Mouse (Mus musculus): ENCODE measurements around the gene Ftsj1. TPM values are rescaled to one million over a fixed set of nuclear protein-coding genes. Genes with fewer than 3 reads are reported as not detected.

Ftsj1 gene
- polyA plus RNA-seq, 1 experiment from 2014 or later = 50.5 TPM

Other genes with a start within 250 kb of the Ftsj1 start
- not detected in 2 replicates for gene Glod5, start 233.9 kb downstream of the Ftsj1 start, polyA plus RNA-seq (2016; fragmentation: Nextera tagmentation; extraction: Ambion mirVana)
- gene Suv39h1, start 177.6 kb downstream of the Ftsj1 start, polyA plus RNA-seq (2016; fragmentation: Nextera tagmentation; extraction: Ambion mirVana) = 97.6 and 102 TPM in 2 replicates
- gene Was, start 161.9 kb downstream of the Ftsj1 start, polyA plus RNA-seq (2016; fragmentation: Nextera tagmentation; extraction: Ambion mirVana) = 0.14 and 0.18 TPM in 2 replicates
- 19.7 and 19.8 TPM in 2 replicates for gene Wdr13, start 119.5 kb downstream of the Ftsj1 start, polyA plus RNA-seq (2016; fragmentation: Nextera tagmentation; extraction: Ambion mirVana)
- gene Rbm3, start 106.5 kb downstream of the Ftsj1 start, polyA plus RNA-seq (2016; fragmentation: Nextera tagmentation; extraction: Ambion mirVana) = 424 and 444 TPM in 2 replicates
- 10.4 and 11.8 TPM in 2 replicates for gene Tbc1d25, start 76.2 kb downstream of the Ftsj1 start, polyA plus RNA-seq (2016; fragmentation: Nextera tagmentation; extraction: Ambion mirVana)
- 25.8 and 35.2 TPM in 2 replicates for gene Ebp, start 58.9 kb downstream of the Ftsj1 start, polyA plus RNA-seq (2016; fragmentation: Nextera tagmentation; extraction: Ambion mirVana)
- gene Porcn, start 45.9 kb downstream of the Ftsj1 start, polyA plus RNA-seq (2016; fragmentation: Nextera tagmentation; extraction: Ambion mirVana) = 13.0 and 13.1 TPM in 2 replicates
- 4.2 and 4.6 TPM in 2 replicates for gene Slc38a5, start 18.7 kb upstream of the Ftsj1 start, polyA plus RNA-seq (2016; fragmentation: Nextera tagmentation; extraction: Ambion mirVana)
- gene Ssxb10, start 75.0 kb upstream of the Ftsj1 start, polyA plus RNA-seq (2016; fragmentation: Nextera tagmentation; extraction: Ambion mirVana) = not detected in 2 replicates
- not detected in 2 replicates for gene Ssxb9, start 114.6 kb upstream of the Ftsj1 start, polyA plus RNA-seq (2016; fragmentation: Nextera tagmentation; extraction: Ambion mirVana)
- gene Ssxb1, start 160.9 kb upstream of the Ftsj1 start, polyA plus RNA-seq (2016; fragmentation: Nextera tagmentation; extraction: Ambion mirVana) = not detected in 2 replicates
- gene Ssxb2, start 209.3 kb upstream of the Ftsj1 start, polyA plus RNA-seq (2016; fragmentation: Nextera tagmentation; extraction: Ambion mirVana) = not detected in 2 replicates